In genomic region chr6:117405589-117406311, GRCm38 (mm10) we compare ENCODE assay signal across 20 mouse cellular contexts.
DNase-seq lines count a peak whose midpoint lies in the region; ATAC-seq and TF ChIP-seq lines count a peak whose summit lies in the region.
"Had no signal": no experiment of that assay in that cellular context is flagged by ENCODE, and none has a peak within 500 bp of the region (broad histone marks: within the 10 kb centered on the region; RNA-seq: fewer than 3 reads in every experiment).

No protein-coding gene starts in this region.

- 0 out of 2 replicates have a peak overlapping the region, but pooled peaks have one; percentile 8 for H3K27ac ChIP-seq in heart, embryonic 13.5 days (replicated peaks)
- no peak overlapping the region for H3K27ac ChIP-seq in heart, embryonic 12.5 days (ENCODE audit: poor library complexity, severe bottlenecking)
- no peak overlapping the region for H3K27ac ChIP-seq in liver, embryonic 11.5 days (ENCODE audit: low read depth, low read length)
- H3K27ac ChIP-seq in liver, embryonic 12.5 days, result no peak overlapping the region
- H3K27ac ChIP-seq in embryonic facial prominence, embryonic 14.5 days (replicated peaks; ENCODE audit: low read depth, low read length), result no peak overlapping the region
- H3K27ac ChIP-seq in liver, postnatal 0 days (ENCODE audit: low read depth), result no peak overlapping the region
- H3K27ac ChIP-seq: forebrain, embryonic 10.5 days; hindbrain, embryonic 15.5 days; kidney, postnatal 0 days; limb, embryonic 13.5 days; midbrain, embryonic 15.5 days; stomach, postnatal 0 days had no signal

- 54% methylated on average over 11 of the region's 11 CpGs for WGBS in heart, embryonic 13.5 days
- WGBS in heart, embryonic 12.5 days, result 56% methylated on average over 11 of the region's 11 CpGs
- WGBS in liver, embryonic 11.5 days, result 70% methylated on average over 11 of the region's 11 CpGs
- 62% methylated on average over 11 of the region's 11 CpGs for WGBS in liver, embryonic 12.5 days (ENCODE audit: insufficient replicate concordance)
- WGBS in embryonic facial prominence, embryonic 14.5 days, result 64% methylated on average over 11 of the region's 11 CpGs
- WGBS in liver, postnatal 0 days (ENCODE audit: insufficient replicate concordance), result 78% methylated on average over 11 of the region's 11 CpGs

- no peak overlapping the region for H3K9ac ChIP-seq in heart, embryonic 13.5 days
- no peak overlapping the region for H3K9ac ChIP-seq in heart, embryonic 12.5 days
- H3K9ac ChIP-seq in liver, embryonic 11.5 days (ENCODE audit: low read depth, low read length), result no peak overlapping the region
- H3K9ac ChIP-seq in liver, embryonic 12.5 days, result no peak overlapping the region
- no peak overlapping the region for H3K9ac ChIP-seq in embryonic facial prominence, embryonic 14.5 days (ENCODE audit: low read depth, low read length)
- H3K9ac ChIP-seq in liver, postnatal 0 days (replicated peaks), result no peak overlapping the region
- H3K9ac ChIP-seq: hindbrain, embryonic 15.5 days; limb, embryonic 13.5 days; midbrain, embryonic 15.5 days had no signal

- no peaks in the 10 kb centered on the region for H3K27me3 ChIP-seq in heart, embryonic 13.5 days (replicated peaks)
- 0 out of 2 replicates have a peak, but pooled peaks cover 4% of the 10 kb centered on the region for H3K27me3 ChIP-seq in heart, embryonic 12.5 days (replicated peaks)
- H3K27me3 ChIP-seq in liver, embryonic 11.5 days (replicated peaks; ENCODE audit: control insufficient read depth, insufficient read depth, low read length), result no peaks in the 10 kb centered on the region
- H3K27me3 ChIP-seq in liver, embryonic 12.5 days (replicated peaks), result no peaks in the 10 kb centered on the region
- no peaks in the 10 kb centered on the region for H3K27me3 ChIP-seq in embryonic facial prominence, embryonic 14.5 days (replicated peaks; ENCODE audit: control insufficient read depth, insufficient read depth, low read length)
- H3K27me3 ChIP-seq in liver, postnatal 0 days (ENCODE audit: insufficient read depth, low read length), result no peaks in the 10 kb centered on the region
- H3K27me3 ChIP-seq: hindbrain, embryonic 15.5 days; midbrain, embryonic 15.5 days had no signal

- no peaks in the 10 kb centered on the region for H3K36me3 ChIP-seq in heart, embryonic 13.5 days
- H3K36me3 ChIP-seq in heart, embryonic 12.5 days, result no peaks in the 10 kb centered on the region
- H3K36me3 ChIP-seq in liver, embryonic 11.5 days (ENCODE audit: control insufficient read depth, insufficient read depth, low read length), result no peaks in the 10 kb centered on the region
- H3K36me3 ChIP-seq in liver, embryonic 12.5 days, result no peaks in the 10 kb centered on the region
- H3K36me3 ChIP-seq in embryonic facial prominence, embryonic 14.5 days (ENCODE audit: control insufficient read depth, insufficient read depth, low read length), result no peaks in the 10 kb centered on the region
- no peaks in the 10 kb centered on the region for H3K36me3 ChIP-seq in liver, postnatal 0 days (replicated peaks; ENCODE audit: insufficient read depth, low read length)
- H3K36me3 ChIP-seq: forebrain, embryonic 10.5 days; hindbrain, embryonic 15.5 days; limb, embryonic 13.5 days; midbrain, embryonic 15.5 days had no signal

- no peaks in the 10 kb centered on the region for H3K9me3 ChIP-seq in heart, embryonic 13.5 days
- no peaks in the 10 kb centered on the region for H3K9me3 ChIP-seq in heart, embryonic 12.5 days (replicated peaks)
- H3K9me3 ChIP-seq in liver, embryonic 11.5 days (ENCODE audit: control insufficient read depth, low read length), result no peaks in the 10 kb centered on the region; the same call in 1 of the 2 replicates
- H3K9me3 ChIP-seq in liver, embryonic 12.5 days (replicated peaks), result 0 out of 2 replicates have a peak, but pooled peaks cover 5% of the 10 kb centered on the region
- H3K9me3 ChIP-seq in embryonic facial prominence, embryonic 14.5 days (ENCODE audit: control insufficient read depth, low read length), result no peaks in the 10 kb centered on the region
- H3K9me3 ChIP-seq in liver, postnatal 0 days (ENCODE audit: low read length), result no peaks in the 10 kb centered on the region
- H3K9me3 ChIP-seq: forebrain, embryonic 10.5 days; hindbrain, embryonic 15.5 days; limb, embryonic 13.5 days; midbrain, embryonic 15.5 days had no signal

- peak; percentile 24 for DNase-seq in liver, embryonic 11.5 days (ENCODE audit: low spot score)
- DNase-seq in embryonic facial prominence, embryonic 14.5 days (ENCODE audit: low spot score), result peak; percentile 49
- peak; percentile 5 for DNase-seq in liver, postnatal 0 days
- DNase-seq in cerebellum, adult 11-12 months, result no peak
- DNase-seq: cerebellum, adult 8-10 months; gastrocnemius, postnatal 25 days; kidney, adult 18-20 months; lung, adult 18-20 months; lung, postnatal 14 days had no signal

- H3K4me2 ChIP-seq in heart, embryonic 13.5 days, result no peak overlapping the region
- no peak overlapping the region for H3K4me2 ChIP-seq in heart, embryonic 12.5 days
- no peak overlapping the region for H3K4me2 ChIP-seq in liver, embryonic 11.5 days
- no peak overlapping the region for H3K4me2 ChIP-seq in liver, embryonic 12.5 days
- H3K4me2 ChIP-seq in embryonic facial prominence, embryonic 14.5 days (ENCODE audit: low read depth, low read length), result no peak overlapping the region
- H3K4me2 ChIP-seq in liver, postnatal 0 days (ENCODE audit: low read depth, low read length), result no peak overlapping the region
- H3K4me2 ChIP-seq: heart, embryonic 11.5 days; hindbrain, embryonic 15.5 days; midbrain, embryonic 15.5 days had no signal

- no peak; the same call in 1 of the 2 replicates for ATAC-seq in heart, embryonic 13.5 days (ENCODE audit: extremely low read depth, insufficient number of reproducible peaks, low FRiP score, low TSS enrichment)
- no peak for ATAC-seq in heart, embryonic 12.5 days (ENCODE audit: insufficient number of reproducible peaks, low FRiP score)
- ATAC-seq in liver, embryonic 11.5 days (replicated peaks; ENCODE audit: low FRiP score), result no peak
- no peak for ATAC-seq in liver, embryonic 12.5 days
- ATAC-seq in embryonic facial prominence, embryonic 14.5 days (ENCODE audit: low read depth), result peak; percentile 26; the same call in 1 of the 2 replicates
- ATAC-seq in liver, postnatal 0 days, result no peak
- ATAC-seq: midbrain, embryonic 15.5 days had no signal

- H3K4me1 ChIP-seq in heart, embryonic 13.5 days, result peaks cover 25% of the 10 kb centered on the region
- H3K4me1 ChIP-seq in heart, embryonic 12.5 days (replicated peaks), result peaks cover 23% of the 10 kb centered on the region
- H3K4me1 ChIP-seq in liver, embryonic 11.5 days (replicated peaks; ENCODE audit: control insufficient read depth, insufficient read depth, low read length), result no peaks in the 10 kb centered on the region
- H3K4me1 ChIP-seq in liver, embryonic 12.5 days, result no peaks in the 10 kb centered on the region
- peaks cover 7% of the 10 kb centered on the region for H3K4me1 ChIP-seq in embryonic facial prominence, embryonic 14.5 days (ENCODE audit: control insufficient read depth, insufficient read depth, low read length)
- no peaks in the 10 kb centered on the region for H3K4me1 ChIP-seq in liver, postnatal 0 days (ENCODE audit: insufficient read depth)

- H3K4me3 ChIP-seq in heart, embryonic 13.5 days, result no peak overlapping the region
- H3K4me3 ChIP-seq in heart, embryonic 12.5 days, result no peak overlapping the region
- no peak overlapping the region for H3K4me3 ChIP-seq in liver, embryonic 11.5 days (ENCODE audit: low read depth, low read length)
- H3K4me3 ChIP-seq in liver, embryonic 12.5 days, result no peak overlapping the region
- H3K4me3 ChIP-seq in embryonic facial prominence, embryonic 14.5 days (ENCODE audit: low read depth, low read length), result no peak overlapping the region
- no peak overlapping the region for H3K4me3 ChIP-seq in liver, postnatal 0 days (ENCODE audit: low read depth, low read length)
- H3K4me3 ChIP-seq: forebrain, embryonic 10.5 days; hindbrain, embryonic 15.5 days; limb, embryonic 13.5 days; midbrain, embryonic 15.5 days; myocyte had no signal

- no peak for TF ChIP-seq CTCF in liver, postnatal 0 days (IDR thresholded peaks at IDR 0.05; ENCODE audit: low read depth)

- no peak for TF ChIP-seq EP300 in liver, postnatal 0 days (IDR thresholded peaks at IDR 0.05; ENCODE audit: low read depth)
